Mouse (Mus musculus): ENCODE measurements around the gene Tex19.2.

DNA sequence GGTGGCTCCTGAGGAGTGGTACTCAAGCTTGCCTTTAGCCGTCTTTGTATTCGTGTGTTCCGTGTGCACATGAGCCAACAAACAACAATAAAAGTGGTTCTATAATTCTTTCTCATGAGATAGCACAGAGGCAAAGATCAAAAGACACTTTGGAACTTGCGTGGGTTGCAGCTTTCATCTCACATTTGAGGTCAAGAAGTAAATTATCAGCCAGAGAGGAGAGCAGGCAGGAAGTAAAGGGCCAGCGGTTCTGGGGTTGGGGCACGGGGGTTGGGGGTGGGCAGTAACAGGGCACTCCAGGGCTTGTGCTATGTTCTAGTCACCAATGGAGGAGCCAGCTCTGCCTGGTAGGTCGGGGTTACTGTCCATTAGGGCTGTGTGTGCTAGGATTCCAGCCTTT is 17.8 kb downstream of the Tex19.2 start:
- TF ChIP-seq POLR2A (IDR thresholded peaks at IDR 0.05; ENCODE audit: insufficient read depth, low read depth, low read length) (no peak), CTCF (IDR thresholded peaks at IDR 0.05; ENCODE audit: insufficient read depth, low read depth, low read length) (no peak)
